Mouse (Mus musculus) C2C12 (cell line): ENCODE data around the gene Pnpla3. TPM values are rescaled to one million over a fixed set of nuclear protein-coding genes. Genes with fewer than 3 reads are reported as not detected.

ENCODE experiments used
- H3K27me3 ChIP-seq: one replicate; pipeline ENCODE4 v1.6.1; 2011; ENCODE audit not compliant: control insufficient read depth, insufficient read depth, insufficient read length
- H3K36me3 ChIP-seq: one replicate; pipeline ENCODE4 v1.6.1; 2011; ENCODE audit not compliant: control insufficient read depth, insufficient read depth
- H3K4me3 ChIP-seq: one replicate; pipeline ENCODE4 v1.5.1; 2011; ENCODE audit warnings: mild to moderate bottlenecking, control low read depth; ENCODE audit not compliant: poor library complexity, insufficient read depth, severe bottlenecking
- H3K79me2 ChIP-seq: one replicate; pipeline ENCODE4 v1.6.1; 2011; ENCODE audit not compliant: control insufficient read depth, insufficient read depth
- H3K79me3 ChIP-seq: one replicate; pipeline ENCODE4 v1.6.1; 2011; ENCODE audit warnings: low read depth, control low read depth
- H3ac ChIP-seq: one replicate; pipeline ENCODE3; 2011; ENCODE audit warnings: low read depth; ENCODE audit not compliant: control insufficient read depth, insufficient read length
- CEBPB ChIP-seq: IDR thresholded peaks from one replicate; pipeline ENCODE4 v1.6.1; 2011; ENCODE audit warnings: low read depth, mild to moderate bottlenecking, control low read depth, moderate library complexity
- CTCF ChIP-seq: IDR thresholded peaks from one replicate; pipeline ENCODE4 v1.5.1; 2011; ENCODE audit not compliant: control insufficient read depth, insufficient read depth, insufficient read length
- FOSL1 ChIP-seq: IDR thresholded peaks from one replicate; pipeline ENCODE4 v1.8.0; 2011; ENCODE audit warnings: mild to moderate bottlenecking, low read length; ENCODE audit not compliant: poor library complexity, insufficient read depth, severe bottlenecking
- MAX ChIP-seq: IDR thresholded peaks from one replicate; pipeline ENCODE4 v1.6.1; 2011; ENCODE audit warnings: mild to moderate bottlenecking, control low read depth
- MYOD1 ChIP-seq: IDR thresholded peaks from one replicate; pipeline ENCODE4 v1.6.1; 2011; ENCODE audit warnings: low read depth; ENCODE audit not compliant: control insufficient read depth, insufficient read length
- MYOG ChIP-seq: IDR thresholded peaks from one replicate; pipeline ENCODE4 v1.6.1; 2011; ENCODE audit not compliant: control insufficient read depth, insufficient read length; ENCODE audit errors: extremely low read depth
- USF1 ChIP-seq: IDR thresholded peaks from one replicate; pipeline ENCODE4 v1.6.1; 2011; ENCODE audit warnings: low read depth, mild to moderate bottlenecking, control low read depth, moderate library complexity
- polyA plus RNA-seq: library from polyadenylated mRNA; unstranded; fragments of >200 nt; fragmentation: generic; extraction: Trizol; gene quantifications from one replicate; pipeline ENCODE4 v1.2.1, GENCODE M21; 2012; ENCODE audit warnings: missing spikeins

Pnpla3 gene
- polyA plus RNA-seq, 1 experiment, result not detected

DNA sequence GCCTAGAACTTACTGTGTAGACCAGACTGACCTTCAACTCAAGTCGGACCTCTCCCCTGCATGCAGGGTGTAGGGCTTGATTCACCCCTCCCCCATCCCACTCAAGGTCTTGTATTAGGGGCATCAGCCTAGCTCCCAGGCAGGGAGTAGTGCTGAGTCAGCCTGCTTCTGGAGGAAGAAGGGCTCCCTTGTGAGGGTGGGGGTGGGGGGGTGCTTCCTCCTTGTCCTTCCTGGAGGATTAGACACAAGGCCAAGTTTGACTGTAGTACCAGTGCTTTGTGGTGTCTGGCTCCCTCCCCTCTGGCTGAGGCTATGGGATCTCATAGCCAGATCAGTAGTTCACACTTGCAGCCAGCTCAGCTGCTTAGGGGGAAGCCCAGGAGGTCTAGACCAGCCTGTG is 16.3 kb downstream of the Pnpla3 start:
- Histone ChIP-seq H3K4me3 (no peak overlapping the region), H3K36me3 (no peaks in the 10 kb centered on the region), H3ac (no peak overlapping the region), H3K79me3 (no peaks in the 10 kb centered on the region), H3K27me3 (peaks cover 60% of the 10 kb centered on the region), H3K79me2 (no peaks in the 10 kb centered on the region)
- no peak for TF ChIP-seq FOSL1
- TF ChIP-seq MAX, result no peak
- no peak for TF ChIP-seq MYOD1
- no peak for TF ChIP-seq CTCF
- TF ChIP-seq MYOG, result no peak
- TF ChIP-seq CEBPB, result no peak
- no peak for TF ChIP-seq USF1

DNA sequence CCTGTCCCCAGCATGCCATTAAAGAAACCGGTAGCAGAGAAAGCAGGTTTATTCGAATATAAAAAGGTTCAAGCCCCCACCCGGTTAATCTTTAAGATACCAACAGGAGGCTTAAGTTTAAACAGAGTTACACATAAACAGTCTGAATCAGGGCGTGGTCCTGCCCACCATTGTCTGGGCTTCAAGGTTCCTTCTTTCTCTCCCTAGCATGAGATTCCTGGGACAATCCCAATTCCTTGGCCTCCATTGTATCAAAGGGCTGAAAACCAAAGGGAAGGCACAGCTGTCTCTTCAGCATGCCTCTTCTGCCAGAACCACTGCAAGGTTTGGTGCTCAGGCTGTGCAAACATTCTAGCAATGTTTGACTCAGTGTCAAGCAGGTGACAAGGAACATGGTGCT is 18.6 kb downstream of the Pnpla3 start:
- TF ChIP-seq CTCF (no peak), MAX (no peak)
- Histone ChIP-seq H3K79me3 (no peaks in the 10 kb centered on the region), H3ac (no peak overlapping the region), H3K27me3 (peaks cover 41% of the 10 kb centered on the region), H3K79me2 (peaks cover under 1% of the 10 kb centered on the region), H3K36me3 (no peaks in the 10 kb centered on the region), H3K4me3 (no peak overlapping the region)

DNA sequence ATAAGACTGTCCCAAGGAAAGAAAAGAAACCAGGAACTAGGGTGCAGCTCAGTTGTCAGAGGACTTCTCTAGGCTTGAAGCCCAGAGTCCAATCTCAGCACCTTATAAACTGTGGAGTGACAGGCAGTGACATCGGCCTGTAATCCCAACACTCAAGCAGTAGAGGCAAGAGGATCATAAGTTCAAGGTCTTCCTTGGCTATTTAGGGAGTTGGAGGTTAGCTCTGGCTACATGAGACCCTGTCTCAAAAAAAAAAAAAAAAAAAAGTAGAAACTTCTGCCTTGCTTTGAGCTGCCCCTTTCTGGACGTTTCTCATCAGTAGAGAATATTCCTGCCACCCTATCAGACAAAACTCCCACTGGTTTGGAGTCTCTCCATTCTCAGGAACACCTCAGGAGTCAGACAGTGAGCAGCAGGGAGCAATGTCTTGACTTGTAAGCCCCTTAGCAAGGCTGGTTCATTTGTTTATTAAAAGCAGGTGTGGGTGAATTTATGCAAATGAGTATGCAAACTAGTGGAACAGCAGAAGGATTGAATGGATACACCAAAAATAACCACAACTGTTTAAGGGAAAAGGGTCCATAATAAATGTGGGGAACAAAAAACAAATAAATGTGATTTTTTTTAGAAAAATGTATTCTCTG is 21.4 kb downstream of the Pnpla3 start:
- Histone ChIP-seq H3ac (no peak overlapping the region), H3K79me3 (peaks cover 18% of the 10 kb centered on the region), H3K36me3 (no peaks in the 10 kb centered on the region), H3K4me3 (no peak overlapping the region), H3K27me3 (peaks cover 27% of the 10 kb centered on the region), H3K79me2 (peaks cover 29% of the 10 kb centered on the region)
- TF ChIP-seq MYOG (no peak), MAX (no peak), CEBPB (no peak), USF1 (no peak), FOSL1 (no peak), CTCF (no peak), MYOD1 (no peak)

DNA sequence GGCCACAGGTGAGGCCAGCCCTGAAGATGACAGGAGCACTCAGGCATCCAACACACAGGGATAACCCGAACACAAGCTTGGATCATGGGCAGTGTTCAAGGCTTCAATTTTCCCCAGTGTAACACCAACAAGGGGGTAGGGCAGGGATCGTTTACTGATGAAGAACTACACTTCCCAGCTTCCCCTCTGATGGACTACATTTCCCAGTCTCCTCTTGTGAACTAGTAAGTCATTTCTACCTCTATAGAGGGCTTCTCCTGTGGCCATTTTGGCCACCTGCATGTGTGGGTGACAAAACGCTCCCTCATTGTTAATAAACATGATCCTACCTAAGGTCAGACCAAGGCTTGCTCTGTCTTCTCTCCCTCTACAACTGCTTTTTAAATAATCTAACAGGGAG is 22.2 kb downstream of the Pnpla3 start:
- Histone ChIP-seq H3K36me3 (no peaks in the 10 kb centered on the region), H3K4me3 (no peak overlapping the region)
- TF ChIP-seq MYOD1 (no peak), CTCF (no peak), MYOG (no peak), CEBPB (no peak), MAX (no peak)

DNA sequence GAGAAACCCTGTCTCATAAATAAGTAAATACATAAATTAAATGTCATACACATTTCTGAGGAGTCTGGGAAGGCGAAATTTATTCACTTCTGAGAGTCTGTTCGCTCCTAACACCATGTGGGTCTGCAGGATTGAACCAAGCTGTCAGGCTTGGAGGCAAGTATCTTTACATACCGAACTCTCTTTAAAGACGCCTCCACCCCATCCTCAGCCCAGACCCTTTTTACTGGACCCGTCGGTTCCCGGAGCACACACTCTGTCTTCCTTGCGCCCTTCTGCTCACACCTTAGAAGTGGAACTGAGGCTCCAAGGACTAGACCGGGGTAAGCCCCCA is 24.1 kb downstream of the Pnpla3 start:
- H3K4me3 ChIP-seq, result peak overlapping the region; percentile 99
- peaks cover 9% of the 10 kb centered on the region for H3K27me3 ChIP-seq
- TF ChIP-seq MYOD1, result no peak
- TF ChIP-seq MAX, result no peak
- no peak for TF ChIP-seq CTCF
- no peak for TF ChIP-seq FOSL1
- TF ChIP-seq USF1, result no peak
- TF ChIP-seq MYOG, result no peak
- no peak for TF ChIP-seq CEBPB
- peaks cover 40% of the 10 kb centered on the region for H3K79me2 ChIP-seq
- H3ac ChIP-seq, result peak overlapping the region; percentile 99
- H3K79me3 ChIP-seq, result peaks cover 22% of the 10 kb centered on the region
- peaks cover 14% of the 10 kb centered on the region for H3K36me3 ChIP-seq

More for the DNA sequence above, 22.2 kb downstream of the Pnpla3 start:
- Histone ChIP-seq H3ac (no peak overlapping the region), H3K79me3 (peaks cover 22% of the 10 kb centered on the region), H3K27me3 (peaks cover 23% of the 10 kb centered on the region), H3K79me2 (peaks cover 37% of the 10 kb centered on the region)

DNA sequence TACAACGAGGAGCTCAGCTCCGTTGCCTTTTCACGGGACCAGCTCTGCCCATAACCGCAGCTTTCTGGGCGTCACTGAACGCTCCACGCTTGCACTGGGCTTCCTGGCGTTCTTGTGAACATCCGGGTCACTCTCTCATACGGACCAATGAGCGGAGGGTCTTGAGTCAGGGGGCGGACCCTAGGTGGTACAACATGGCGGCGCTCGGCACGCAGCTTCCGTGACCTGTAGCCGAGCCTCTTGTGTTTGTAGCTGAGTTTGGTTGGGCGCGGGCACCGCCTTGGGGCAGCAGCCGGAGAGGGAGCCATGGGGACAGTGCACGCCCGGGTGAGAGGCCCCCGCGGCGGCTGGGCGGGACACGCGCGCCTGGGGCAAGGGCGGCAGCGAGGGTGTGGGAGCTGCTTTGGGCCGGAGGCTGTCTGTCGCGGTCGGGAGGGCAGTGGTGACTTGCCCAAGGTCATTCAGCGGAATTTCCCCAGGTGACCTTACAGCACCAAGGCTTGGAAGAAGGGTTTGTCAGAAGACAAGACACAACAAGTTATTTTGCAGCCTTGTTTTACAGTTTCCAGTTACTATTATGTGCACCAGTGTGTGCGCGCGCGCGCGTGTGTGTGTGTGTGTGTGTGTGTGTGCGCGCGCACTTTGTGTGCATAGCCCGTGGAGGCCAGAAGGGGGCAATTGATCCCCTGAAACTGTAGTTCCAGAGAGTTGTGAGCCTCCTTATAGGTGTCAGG is 24.6 kb downstream of the Pnpla3 start, which contains the start of gene Samm50:
Gene Samm50 (plus strand): TSS at position 184 of the 734 bp plus-strand sequence.
- Histone ChIP-seq H3ac (peak within 1 kb of the TSS; percentile 99), H3K36me3 (peaks cover 19% of the 10 kb centered on the region), H3K27me3 (peaks cover 8% of the 10 kb centered on the region), H3K4me3 (peak within 1 kb of the TSS; percentile 99), H3K79me2 (peaks cover 40% of the 10 kb centered on the region), H3K79me3 (peaks cover 22% of the 10 kb centered on the region)
- TF ChIP-seq MAX (peak; percentile 89), USF1 (no peak)
